Mouse (Mus musculus) ES-Bruce4 (cell line): ENCODE data around the gene Slit2.

Experiments used
- CTCF ChIP-seq: IDR thresholded peaks from one replicate; pipeline ENCODE4 v1.8.1; 2011; ENCODE audit warnings: low read depth, low read length
- EP300 ChIP-seq: IDR thresholded peaks from 2 replicates; pipeline ENCODE4 v1.6.1; 2011; ENCODE audit warnings: low read depth, low read length; ENCODE audit not compliant: insufficient read depth
- POLR2A ChIP-seq: IDR thresholded peaks from one replicate; pipeline ENCODE4 v1.8.1; 2011; ENCODE audit warnings: low read length; ENCODE audit not compliant: insufficient read depth

DNA sequence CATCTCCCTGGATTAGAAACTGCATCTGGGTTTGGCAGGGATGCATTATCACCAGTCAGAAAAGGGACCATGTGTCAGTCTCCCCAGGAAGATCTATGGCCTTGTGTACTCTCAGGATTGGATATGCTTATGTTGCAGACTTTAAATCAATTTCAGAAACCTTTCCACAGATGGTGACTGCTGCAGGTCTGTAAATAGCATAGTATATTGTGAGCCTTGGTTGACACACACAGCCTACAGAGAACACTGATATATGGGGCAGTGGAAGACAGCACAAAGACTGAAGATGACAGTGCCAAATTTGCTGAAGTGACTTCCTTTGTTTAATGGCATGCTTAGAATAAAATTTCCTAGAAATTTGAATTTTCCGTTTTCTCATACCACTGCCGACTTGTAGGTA, 163.1 kb downstream of the Slit2 start:
- TF ChIP-seq CTCF (no peak), POLR2A (no peak), EP300 (no peak)
